Mouse (Mus musculus): ENCODE measurements at regions not wholly inside any gene's neighbourhood (a gene's known extent, or its start where the extent isn't known, plus 50 kb on each side); places are given as distances from the start of the nearest gene placed in this dataset.

- TF ChIP-seq CTCF (IDR thresholded peaks at IDR 0.05; ENCODE audit: low read depth), result no peak
- TF ChIP-seq EP300 (optimal IDR thresholded peaks at IDR 0.05), result no peak
These were observed 85.3 kb upstream of the Slc28a3 start for GRCm38 (mm10) chr13:58695964-58696363.
